Mouse (Mus musculus): ENCODE results near the gene Sstr2.

DNA sequence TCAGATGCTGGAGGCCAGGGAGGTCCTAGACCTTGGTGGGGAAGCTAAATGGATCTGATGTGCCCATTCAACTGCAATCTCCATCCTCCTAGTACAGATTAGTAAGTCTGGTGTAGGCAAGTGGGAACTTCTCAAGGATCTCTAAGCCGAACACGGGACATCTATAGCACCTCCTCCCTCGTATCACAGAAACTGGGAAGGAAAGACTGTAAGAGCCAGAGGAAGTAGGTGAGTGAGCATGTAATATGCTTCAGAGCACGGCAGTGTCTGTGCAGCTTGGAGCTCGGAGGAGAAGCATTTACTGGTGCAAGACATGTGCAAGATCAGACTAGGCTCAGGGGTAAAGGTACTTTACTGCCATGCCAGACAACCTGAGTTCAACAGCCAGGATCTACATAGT is 49.7 kb downstream of the Sstr2 start:
- no peak for TF ChIP-seq CTCF (IDR thresholded peaks at IDR 0.05; ENCODE audit: low read depth, low read length)
- TF ChIP-seq POLR2A (IDR thresholded peaks at IDR 0.05; ENCODE audit: insufficient read depth, low read length), result no peak
